Mouse (Mus musculus) cerebellum, adult 2 months (tissue): ENCODE measurements around the gene Csnk2b.

Source experiments
- CTCF ChIP-seq: fragments of 200-500 bp; IDR thresholded peaks from 2 replicates; pipeline ENCODE4 v1.5.1; 2011; ENCODE audit warnings: low read depth, mild to moderate bottlenecking, control low read depth, low read length, moderate library complexity, borderline replicate concordance; ENCODE audit not compliant: insufficient read depth
- POLR2A ChIP-seq: fragments of 200-500 bp; IDR thresholded peaks from 2 replicates; pipeline ENCODE4 v1.6.1; 2011; ENCODE audit warnings: low read length, control low read depth, borderline replicate concordance; ENCODE audit not compliant: insufficient read depth

- no peak for TF ChIP-seq CTCF
- TF ChIP-seq POLR2A = no peak
Measured at GRCm38 (mm10) chr17:35135591-35136320, 13.9 kb upstream of the Csnk2b start.
